8 mouse cellular contexts compared by ENCODE assay signal in the genomic region with DNA sequence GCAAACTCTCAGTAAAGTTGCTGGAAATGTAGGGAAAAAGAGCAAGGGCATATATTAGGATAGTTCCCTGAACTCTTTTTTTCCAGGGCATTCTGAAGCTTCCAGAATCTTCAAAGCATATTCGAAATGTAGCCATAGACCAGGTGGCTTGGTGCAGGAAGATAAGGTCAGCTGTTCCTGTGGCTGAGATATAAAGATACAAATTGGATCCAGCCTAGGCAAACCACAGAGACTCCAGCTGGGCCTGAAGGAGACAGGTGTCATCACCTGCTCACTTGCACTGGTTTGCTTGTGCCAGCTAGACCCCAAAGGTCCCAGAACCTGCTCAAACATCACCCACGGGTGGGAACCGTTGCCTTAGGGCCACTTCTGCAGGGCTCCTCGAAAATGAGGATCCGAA. TPM values are rescaled to one million over a fixed set of nuclear protein-coding genes. Genes with fewer than 3 reads are reported as not detected.
DNase-seq lines count a peak whose midpoint lies in the region; ATAC-seq lines count a peak whose summit lies in the region.

No protein-coding gene starts in this region.

- H3K4me2 ChIP-seq in heart, embryonic 12.5 days, result no peak overlapping the region
- H3K4me2 ChIP-seq in liver, embryonic 16.5 days (ENCODE audit: low read depth, low read length), result peak overlapping the region; percentile 93

- no peaks in the 10 kb centered on the region for H3K36me3 ChIP-seq in heart, embryonic 12.5 days
- no peaks in the 10 kb centered on the region for H3K36me3 ChIP-seq in liver, embryonic 16.5 days (ENCODE audit: control insufficient read depth, insufficient read depth)

- no peak overlapping the region for H3K27ac ChIP-seq in heart, embryonic 12.5 days (ENCODE audit: poor library complexity, severe bottlenecking)
- no peak overlapping the region for H3K27ac ChIP-seq in liver, embryonic 16.5 days (ENCODE audit: low read length)

- no peak overlapping the region for H3K9ac ChIP-seq in heart, embryonic 12.5 days
- no peak overlapping the region for H3K9ac ChIP-seq in liver, embryonic 16.5 days (ENCODE audit: low read depth, low read length)

- H3K4me3 ChIP-seq in heart, embryonic 12.5 days, result no peak overlapping the region; the same call in 1 of the 2 replicates
- no peak overlapping the region for H3K4me3 ChIP-seq in liver, embryonic 16.5 days (ENCODE audit: low read depth, low read length)

- H3K4me1 ChIP-seq in heart, embryonic 12.5 days (replicated peaks), result peaks cover 8% of the 10 kb centered on the region
- H3K4me1 ChIP-seq in liver, embryonic 16.5 days (ENCODE audit: control insufficient read depth, low read depth, low read length), result peaks cover 6% of the 10 kb centered on the region

- H3K9me3 ChIP-seq in heart, embryonic 12.5 days (replicated peaks), result no peaks in the 10 kb centered on the region
- no peaks in the 10 kb centered on the region for H3K9me3 ChIP-seq in liver, embryonic 16.5 days (replicated peaks; ENCODE audit: control insufficient read depth, low read length)

- 71% methylated on average over 5 of the region's 5 CpGs for WGBS in heart, embryonic 12.5 days
- WGBS in liver, embryonic 16.5 days (ENCODE audit: insufficient replicate concordance), result 67% methylated on average over 5 of the region's 5 CpGs

- H3K27me3 ChIP-seq in heart, embryonic 12.5 days (replicated peaks), result peaks cover 4% of the 10 kb centered on the region; the same call in 1 of the 2 replicates
- peaks cover 4% of the 10 kb centered on the region for H3K27me3 ChIP-seq in liver, embryonic 16.5 days (ENCODE audit: control insufficient read depth, insufficient read depth, low read depth, low read length)

- DNase-seq in heart, adult 11 months, result peak; percentile 86
- DNase-seq in thymus, postnatal 14 days, result peak; percentile 26
- DNase-seq in thymus, adult 18-20 months, result no peak
- no peak for DNase-seq in left cerebral cortex, adult 9 months (ENCODE audit: low spot score in 2 of 2)
- DNase-seq in T-cell, adult 2 months (ENCODE audit: low spot score), result no peak
- no peak for DNase-seq in B cell, adult 2 months

- no peak for ATAC-seq in heart, embryonic 12.5 days (ENCODE audit: insufficient number of reproducible peaks, low FRiP score)
- no peak for ATAC-seq in liver, embryonic 16.5 days (ENCODE audit: low read depth)

RNA-seq across cellular contexts. Expression of a gene that starts 0.5 kb away (rescaled TPM):
- polyA plus RNA-seq in heart, embryonic 12.5 days (2016; fragmentation: Nextera tagmentation; extraction: Ambion mirVana), result 11.3 and 12.4 TPM in 2 replicates
- 1.5 and 1.8 TPM in 2 replicates for polyA plus RNA-seq in liver, embryonic 16.5 days (2015; fragmentation: Nextera tagmentation; extraction: Ambion mirVana)

Comparison
In these comparisons a context has a peak if more than half of its experiments do, and no peak if none do; other contexts are left out.
1. DNase-seq: peak in heart, adult 11 months (single experiment) and thymus, postnatal 14 days (single experiment); none in thymus, adult 18-20 months (0 of 2), left cerebral cortex, adult 9 months (0 of 2), T-cell, adult 2 months (single experiment) and B cell, adult 2 months (0 of 2).